Mouse (Mus musculus): ENCODE data around the gene Jmy. TPM values are rescaled to one million over a fixed set of nuclear protein-coding genes. Genes with fewer than 3 reads are reported as not detected.
"Not testable (repeated sequence)": the region's sequence is repeated elsewhere in the genome, so short reads cannot be mapped to it uniquely, and the experiment has no call there.

Gene Jmy
- polyA plus RNA-seq (2015; fragmentation: Nextera tagmentation; extraction: Ambion mirVana) = 6.3 and 7.5 TPM in 2 replicates

- H3K9ac ChIP-seq = peak within 1 kb of the TSS; percentile 98
- under 1% methylated on average over 103 of the region's 105 CpGs for WGBS
- H3K27ac ChIP-seq = peak within 1 kb of the TSS; percentile 97
- no peaks in the 10 kb centered on the region for H3K27me3 ChIP-seq
- H3K4me1 ChIP-seq = peaks cover 12% of the 10 kb centered on the region
- H3K4me3 ChIP-seq = peak within 1 kb of the TSS; percentile 98
- H3K36me3 ChIP-seq = no peaks in the 10 kb centered on the region
- no peaks in the 10 kb centered on the region for H3K9me3 ChIP-seq
- peak within 1 kb of the TSS; percentile 87 for H3K4me2 ChIP-seq
- peak; percentile 90 for ATAC-seq (ENCODE audit: insufficient number of reproducible peaks, insufficient read depth, low FRiP score, low TSS enrichment, low read depth)
Observed at GRCm38 (mm10) chr13:93499167-93499972, at the start of gene Jmy. TSS of gene Jmy (minus strand) at chr13:93499808.

GRCm38 (mm10) chr13:93547641-93548040 is 48.0 kb upstream of the Jmy start:
- no peak for ATAC-seq (ENCODE audit: insufficient number of reproducible peaks, insufficient read depth, low FRiP score, low TSS enrichment, low read depth)
- Histone ChIP-seq H3K36me3 (no peaks in the 10 kb centered on the region), H3K9me3 (no peaks in the 10 kb centered on the region), H3K4me2 (no peak overlapping the region), H3K9ac (no peak overlapping the region), H3K4me3 (no peak overlapping the region), H3K27me3 (no peaks in the 10 kb centered on the region), H3K27ac (no peak overlapping the region), H3K4me1 (no peaks in the 10 kb centered on the region)
- 68% methylated on average over 5 of the region's 5 CpGs for WGBS

- Histone ChIP-seq H3K36me3 (no peaks in the 10 kb centered on the region), H3K4me1 (no peaks in the 10 kb centered on the region), H3K4me3 (no peak overlapping the region), H3K27ac (no peak overlapping the region), H3K4me2 (no peak overlapping the region), H3K27me3 (no peaks in the 10 kb centered on the region), H3K9me3 (no peaks in the 10 kb centered on the region), H3K9ac (no peak overlapping the region)
- WGBS = 49% methylated on average over 1 of the region's 1 CpGs
- no peak for ATAC-seq (ENCODE audit: insufficient number of reproducible peaks, insufficient read depth, low FRiP score, low TSS enrichment, low read depth)
Observed at GRCm38 (mm10) chr13:93546011-93546410, 46.4 kb upstream of the Jmy start.

GRCm38 (mm10) chr13:93544274-93544673 is 44.7 kb upstream of the Jmy start:
- H3K4me3 ChIP-seq = no peak overlapping the region
- no peak for ATAC-seq (ENCODE audit: insufficient number of reproducible peaks, insufficient read depth, low FRiP score, low TSS enrichment, low read depth)
- no peaks in the 10 kb centered on the region for H3K4me1 ChIP-seq
- H3K27me3 ChIP-seq = no peaks in the 10 kb centered on the region
- H3K36me3 ChIP-seq = no peaks in the 10 kb centered on the region
- no peak overlapping the region for H3K4me2 ChIP-seq
- H3K9me3 ChIP-seq = no peaks in the 10 kb centered on the region
- no peak overlapping the region for H3K9ac ChIP-seq
- H3K27ac ChIP-seq = no peak overlapping the region

GRCm38 (mm10) chr13:93539311-93539710 is 39.7 kb upstream of the Jmy start:
- no peaks in the 10 kb centered on the region for H3K36me3 ChIP-seq
- no peak overlapping the region for H3K4me3 ChIP-seq
- ATAC-seq (ENCODE audit: insufficient number of reproducible peaks, insufficient read depth, low FRiP score, low TSS enrichment, low read depth) = no peak
- WGBS = 89% methylated on average over 4 of the region's 4 CpGs
- no peaks in the 10 kb centered on the region for H3K4me1 ChIP-seq
- no peaks in the 10 kb centered on the region for H3K9me3 ChIP-seq
- H3K27me3 ChIP-seq = no peaks in the 10 kb centered on the region
- H3K27ac ChIP-seq = no peak overlapping the region
- no peak overlapping the region for H3K9ac ChIP-seq
- H3K4me2 ChIP-seq = no peak overlapping the region

GRCm38 (mm10) chr13:93518753-93519319 is 19.2 kb upstream of the Jmy start:
- Histone ChIP-seq H3K4me2 (0 out of 2 replicates have a peak overlapping the region, but pooled peaks have one; percentile 2), H3K27ac (peak overlapping the region; percentile 74; the same call in 1 of the 2 replicates), H3K36me3 (no peaks in the 10 kb centered on the region), H3K9ac (no peak overlapping the region), H3K27me3 (no peaks in the 10 kb centered on the region), H3K9me3 (no peaks in the 10 kb centered on the region), H3K4me3 (no peak overlapping the region), H3K4me1 (peaks cover 23% of the 10 kb centered on the region)
- 11% methylated on average over 2 of the region's 2 CpGs for WGBS
- peak; percentile 65 for ATAC-seq (ENCODE audit: insufficient number of reproducible peaks, insufficient read depth, low FRiP score, low TSS enrichment, low read depth)

GRCm38 (mm10) chr13:93517223-93517622 is 17.6 kb upstream of the Jmy start:
- Histone ChIP-seq H3K9ac (no peak overlapping the region), H3K4me2 (no peak overlapping the region), H3K4me1 (peaks cover 23% of the 10 kb centered on the region), H3K4me3 (no peak overlapping the region), H3K36me3 (no peaks in the 10 kb centered on the region), H3K27me3 (no peaks in the 10 kb centered on the region), H3K9me3 (no peaks in the 10 kb centered on the region), H3K27ac (0 out of 2 replicates have a peak overlapping the region, but pooled peaks have one; percentile 4)
- ATAC-seq (ENCODE audit: insufficient number of reproducible peaks, insufficient read depth, low FRiP score, low TSS enrichment, low read depth) = no peak

- 84% methylated on average over 10 of the region's 10 CpGs for WGBS
- Histone ChIP-seq H3K27me3 (no peaks in the 10 kb centered on the region), H3K27ac (no peak overlapping the region), H3K9me3 (no peaks in the 10 kb centered on the region), H3K4me2 (no peak overlapping the region), H3K36me3 (no peaks in the 10 kb centered on the region), H3K9ac (no peak overlapping the region), H3K4me3 (no peak overlapping the region), H3K4me1 (peaks cover 30% of the 10 kb centered on the region)
- no peak for ATAC-seq (ENCODE audit: insufficient number of reproducible peaks, insufficient read depth, low FRiP score, low TSS enrichment, low read depth)
Observed at GRCm38 (mm10) chr13:93514000-93514795, 14.6 kb upstream of the Jmy start.

- H3K27me3 ChIP-seq = no peaks in the 10 kb centered on the region
- H3K4me2 ChIP-seq = 0 out of 2 replicates have a peak overlapping the region, but pooled peaks have one; percentile 7
- H3K4me3 ChIP-seq = no peak overlapping the region
- H3K4me1 ChIP-seq = peaks cover 10% of the 10 kb centered on the region
- no peaks in the 10 kb centered on the region for H3K9me3 ChIP-seq
- ATAC-seq (ENCODE audit: insufficient number of reproducible peaks, insufficient read depth, low FRiP score, low TSS enrichment, low read depth) = no peak
- peak overlapping the region; percentile 80 for H3K27ac ChIP-seq
- H3K36me3 ChIP-seq = no peaks in the 10 kb centered on the region
- WGBS = 62% methylated on average over 16 of the region's 16 CpGs
- peak overlapping the region; percentile 52; the same call in 1 of the 2 replicates for H3K9ac ChIP-seq
Observed at GRCm38 (mm10) chr13:93510447-93511180, 11.0 kb upstream of the Jmy start.

GRCm38 (mm10) chr13:93506920-93507319 is 7.3 kb upstream of the Jmy start:
- not testable (repeated sequence) for H3K27ac ChIP-seq; H3K27me3 ChIP-seq; H3K9ac ChIP-seq; H3K36me3 ChIP-seq; H3K4me3 ChIP-seq; H3K9me3 ChIP-seq; ATAC-seq (ENCODE audit: insufficient number of reproducible peaks, insufficient read depth, low FRiP score, low TSS enrichment, low read depth); H3K4me2 ChIP-seq
- H3K4me1 ChIP-seq = peaks cover 10% of the 10 kb centered on the region
- 88% methylated on average over 5 of the region's 5 CpGs for WGBS

- Histone ChIP-seq H3K9me3 (no peaks in the 10 kb centered on the region), H3K27me3 (no peaks in the 10 kb centered on the region), H3K4me1 (peaks cover 3% of the 10 kb centered on the region; the same call in 1 of the 2 replicates), H3K4me2 (no peak overlapping the region), H3K36me3 (no peaks in the 10 kb centered on the region), H3K4me3 (no peak overlapping the region), H3K27ac (no peak overlapping the region), H3K9ac (no peak overlapping the region)
- 27% methylated on average over 4 of the region's 4 CpGs for WGBS
- ATAC-seq (ENCODE audit: insufficient number of reproducible peaks, insufficient read depth, low FRiP score, low TSS enrichment, low read depth) = no peak
Observed at GRCm38 (mm10) chr13:93501724-93502123, 2.1 kb upstream of the Jmy start.
